Mouse (Mus musculus): ENCODE results near the gene Tph1. TPM values are rescaled to one million over a fixed set of nuclear protein-coding genes. Genes with fewer than 3 reads are reported as not detected.
"Not testable (repeated sequence)": the region's sequence is repeated elsewhere in the genome, so short reads cannot be mapped to it uniquely, and the experiment has no call there.

Gene Tph1
- total RNA-seq, 2 experiments from 2014 or later: 0.37 to 0.73 TPM

DNA sequence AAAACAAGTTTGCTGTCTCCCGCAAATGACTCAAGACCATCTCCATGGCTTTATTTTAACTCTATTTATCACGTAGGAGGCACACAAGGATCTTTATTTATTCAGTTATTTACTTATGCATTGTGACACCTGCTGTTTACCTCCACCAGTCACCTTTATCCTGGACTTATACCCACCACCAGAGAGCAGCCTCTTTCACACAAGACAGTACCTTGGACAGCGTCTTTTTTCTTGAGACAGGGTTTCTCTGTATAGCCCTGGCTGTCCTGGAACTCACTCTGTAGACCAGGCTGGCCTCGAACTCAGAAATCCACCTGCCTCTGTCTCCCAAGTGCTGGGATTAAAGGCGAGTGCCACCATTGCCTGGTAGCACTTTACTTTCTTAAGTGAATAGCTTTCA, 22.1 kb downstream of the Tph1 start:
- not testable (repeated sequence) for DNase-seq (ENCODE audit: low spot score in 2 of 2)

DNA sequence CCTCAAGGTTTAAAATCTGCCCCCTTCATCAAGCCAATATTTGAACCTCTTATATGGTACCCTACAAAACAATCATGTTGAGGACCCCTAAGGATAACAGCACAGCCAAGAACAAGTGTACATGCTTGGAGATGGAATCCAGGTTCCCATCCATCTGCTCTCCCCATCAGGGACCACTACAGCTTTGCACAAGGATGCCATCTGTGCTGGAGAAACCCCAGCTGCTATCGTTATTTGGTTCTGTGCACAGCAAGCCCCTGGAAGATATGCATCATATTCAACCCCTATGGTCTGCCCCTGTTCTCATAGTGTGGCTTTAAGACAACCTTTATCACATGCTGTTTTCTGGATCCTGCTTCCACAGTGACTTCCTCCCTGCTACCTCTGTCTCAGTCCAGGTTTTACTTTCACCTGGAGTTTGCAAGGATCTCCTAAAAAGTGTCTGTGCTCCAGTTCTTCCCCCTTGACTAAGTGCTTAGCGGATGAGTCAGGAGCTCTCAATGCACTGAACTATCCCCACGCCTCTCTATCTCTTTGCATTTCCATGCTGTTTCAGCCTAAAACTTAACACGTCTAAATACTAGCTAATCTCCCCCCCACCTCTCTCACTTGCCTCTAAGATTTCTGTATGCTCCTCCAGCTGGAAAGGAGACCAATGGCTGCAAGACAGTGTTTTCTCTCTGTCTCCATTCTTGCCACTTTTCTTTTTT, 23.8 kb downstream of the Tph1 start:
- no peak for DNase-seq (ENCODE audit: low spot score in 2 of 2)

- no peak for DNase-seq (ENCODE audit: low spot score in 2 of 2)
Measured at GRCm38 (mm10) chr7:46643172-46643571, 29.2 kb downstream of the Tph1 start.

DNA sequence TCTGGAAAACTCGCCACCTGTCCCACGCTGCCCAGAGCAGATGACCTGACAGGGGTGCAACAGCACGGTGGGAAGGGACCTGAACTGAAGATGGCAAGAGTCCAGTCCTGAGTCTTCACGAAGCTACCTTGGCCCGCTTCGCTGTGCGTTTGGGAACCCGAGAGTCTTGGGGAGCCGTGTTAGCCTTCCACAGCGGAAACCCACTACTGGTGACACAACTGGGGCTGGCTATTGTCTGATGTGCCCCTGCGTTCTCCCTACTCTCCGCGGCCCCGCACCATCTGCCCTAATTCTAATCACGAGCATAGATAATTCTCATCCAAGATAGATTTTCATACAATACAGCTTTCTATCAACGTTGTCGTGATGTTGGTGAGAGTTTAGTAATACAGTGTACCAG, 32.3 kb downstream of the Tph1 start:
- DNase-seq (ENCODE audit: low spot score in 2 of 2): no peak

- peak; percentile 77 to 78 for DNase-seq (ENCODE audit: low spot score in 2 of 2)
Measured at GRCm38 (mm10) chr7:46639692-46640031, 32.7 kb downstream of the Tph1 start, which contains the start of gene Sergef. Sergef (minus strand) TSS chr7:46639807.

- no peak for DNase-seq (ENCODE audit: low spot score in 2 of 2)
Measured at GRCm38 (mm10) chr7:46638889-46639691, 33.2 kb downstream of the Tph1 start.

DNA sequence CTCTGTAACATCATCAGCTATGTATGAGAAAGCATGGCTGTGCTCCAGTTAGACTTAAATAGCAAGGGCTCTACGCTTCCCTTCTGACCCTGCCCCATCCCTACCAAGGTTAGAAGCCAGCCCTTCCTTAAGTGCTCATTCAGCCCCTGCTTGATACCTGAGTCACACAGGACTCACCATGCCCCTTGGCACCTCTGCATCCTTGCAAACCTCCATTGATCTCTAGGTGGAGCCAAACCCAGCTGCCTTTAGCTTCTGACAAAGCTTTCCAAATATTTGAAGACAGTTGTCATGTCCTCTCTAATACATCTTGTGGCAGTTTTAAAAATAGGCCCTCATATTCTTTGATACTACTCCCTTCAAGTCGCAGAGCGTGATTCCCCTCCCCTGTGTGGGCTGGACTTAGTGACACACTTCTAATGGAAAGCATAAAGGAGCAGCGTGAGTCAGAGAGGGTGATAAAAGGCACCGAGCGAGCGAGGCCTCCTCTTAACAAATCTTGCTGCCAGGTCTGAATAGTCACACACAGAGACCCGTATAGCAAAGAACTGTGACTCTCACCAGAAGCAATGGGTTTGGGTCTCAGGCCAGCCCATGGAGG, 43.9 kb downstream of the Tph1 start:
- no peak for DNase-seq (ENCODE audit: low spot score in 2 of 2)

GRCm38 (mm10) chr7:46623979-46624378, 48.4 kb downstream of the Tph1 start:
- no peak for DNase-seq (ENCODE audit: low spot score in 2 of 2)

GRCm38 (mm10) chr7:46618416-46619110, 53.8 kb downstream of the Tph1 start:
- no peak for DNase-seq (ENCODE audit: low spot score in 2 of 2)

GRCm38 (mm10) chr7:46616429-46617005, 55.8 kb downstream of the Tph1 start:
- no peak for DNase-seq (ENCODE audit: low spot score in 2 of 2)

DNA sequence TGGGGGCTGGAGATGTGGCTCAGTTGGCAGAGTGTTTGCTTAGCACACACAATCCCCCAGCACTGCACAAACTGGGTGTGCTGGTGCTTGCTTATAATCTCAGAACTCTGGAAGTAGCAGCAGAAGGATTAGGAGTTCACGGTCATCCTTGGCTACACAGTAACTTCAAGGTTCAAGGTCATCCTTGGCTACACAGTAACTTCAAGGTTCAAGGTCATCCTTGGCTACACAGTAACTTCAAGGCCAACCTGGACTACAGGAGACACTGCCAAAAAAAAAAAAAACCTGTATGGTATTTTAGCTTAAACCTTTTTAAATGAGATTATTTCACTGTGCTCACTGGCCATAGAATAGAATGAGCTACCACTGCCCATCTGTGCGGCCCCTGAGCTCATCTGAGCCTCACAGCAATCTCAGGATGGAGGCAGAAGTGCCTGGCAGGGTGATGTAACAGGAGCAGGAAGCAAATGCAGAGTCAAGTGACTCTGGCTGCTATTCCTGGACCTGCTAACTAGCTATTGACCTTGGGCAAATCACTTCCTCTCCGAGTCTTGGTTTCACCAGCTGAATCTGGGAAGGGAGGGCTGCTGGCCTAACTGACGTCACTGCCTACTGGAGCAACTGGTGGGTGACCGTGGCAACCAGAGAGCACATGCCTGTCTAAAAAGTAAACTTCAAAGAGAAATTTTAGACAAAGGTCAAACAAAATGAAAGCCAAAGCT, 56.9 kb downstream of the Tph1 start:
- peak in 1 of 2 experiments; percentile 41 for DNase-seq (ENCODE audit: low spot score in 2 of 2)

- DNase-seq (ENCODE audit: low spot score in 2 of 2): no peak
Measured at GRCm38 (mm10) chr7:46614263-46614662, 58.1 kb downstream of the Tph1 start.

- DNase-seq (ENCODE audit: low spot score in 2 of 2): no peak
Measured at GRCm38 (mm10) chr7:46613091-46613490, 59.2 kb downstream of the Tph1 start.

GRCm38 (mm10) chr7:46612421-46612937, 59.9 kb downstream of the Tph1 start:
- no peak for DNase-seq (ENCODE audit: low spot score in 2 of 2)

- no peak for DNase-seq (ENCODE audit: low spot score in 2 of 2)
Measured at GRCm38 (mm10) chr7:46611970-46612369, 60.4 kb downstream of the Tph1 start.

- DNase-seq (ENCODE audit: low spot score in 2 of 2): no peak
Measured at GRCm38 (mm10) chr7:46609317-46609716, 63.0 kb downstream of the Tph1 start.

DNA sequence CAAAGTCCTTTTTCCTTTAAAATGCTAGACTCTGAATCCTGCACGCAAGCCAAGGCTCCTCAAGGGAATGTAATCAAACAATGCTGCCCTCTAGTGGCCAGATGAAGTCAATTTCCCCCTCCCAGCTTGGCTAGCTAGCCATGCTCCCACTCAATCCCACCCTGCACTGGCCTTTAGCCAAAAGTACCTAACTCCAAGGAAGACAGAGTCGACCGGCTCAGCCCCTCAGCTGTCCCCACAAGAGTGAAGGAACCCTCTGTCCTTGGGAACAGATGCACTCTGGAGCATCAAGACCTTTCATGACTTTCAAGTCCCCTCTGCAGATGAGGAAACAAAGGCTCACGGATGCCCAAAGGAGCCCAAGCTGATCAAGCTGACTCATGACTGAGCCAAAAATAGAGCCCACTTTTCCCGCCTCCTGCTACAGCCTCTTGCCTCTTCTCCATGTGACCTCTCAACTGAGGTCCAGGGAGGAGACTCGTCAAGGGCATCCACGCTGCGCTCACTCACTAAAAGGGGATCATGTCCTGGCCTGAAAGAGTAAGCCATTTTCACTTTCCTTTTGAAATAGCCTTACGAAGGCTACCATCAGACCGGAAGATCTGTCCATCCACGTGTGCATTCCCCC, 64.8 kb downstream of the Tph1 start:
- peak in 1 of 2 experiments; percentile 25 for DNase-seq (ENCODE audit: low spot score in 2 of 2)

DNA sequence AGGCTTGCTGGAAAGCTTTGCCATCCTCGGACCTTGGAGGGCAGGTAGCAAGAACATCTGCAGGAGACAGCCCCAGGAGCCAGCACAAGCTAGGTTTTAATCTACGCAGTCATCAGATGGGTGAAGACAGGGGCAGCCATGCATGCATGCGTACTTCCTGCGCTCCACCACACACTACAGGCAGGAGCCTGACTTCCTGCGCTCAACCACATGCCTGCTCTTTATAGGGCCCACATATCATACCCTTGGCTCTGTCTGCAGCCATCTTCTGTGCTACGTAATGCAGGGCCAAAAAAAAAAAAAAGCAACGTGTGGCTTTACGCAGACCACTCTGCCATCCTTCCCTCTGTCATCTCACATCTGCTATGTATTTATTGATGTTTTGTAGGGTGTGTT, 65.3 kb downstream of the Tph1 start:
- no peak for DNase-seq (ENCODE audit: low spot score in 2 of 2)

GRCm38 (mm10) chr7:46606391-46607030, 65.8 kb downstream of the Tph1 start:
- DNase-seq (ENCODE audit: low spot score in 2 of 2): peak; percentile 46 to 62

All from adrenal gland, postnatal 4 days (tissue).